Mouse (Mus musculus) frontal cortex, postnatal 14 days (tissue): ENCODE results near the gene 4930404H24Rik.

Experiments used
- DNase-seq, 2 experiments: peaks; one replicate each; pipeline ENCODE4 v3.0.0; 2022; ENCODE audit warnings: low spot score in 2 of 2

The 4930404H24Rik gene

DNA sequence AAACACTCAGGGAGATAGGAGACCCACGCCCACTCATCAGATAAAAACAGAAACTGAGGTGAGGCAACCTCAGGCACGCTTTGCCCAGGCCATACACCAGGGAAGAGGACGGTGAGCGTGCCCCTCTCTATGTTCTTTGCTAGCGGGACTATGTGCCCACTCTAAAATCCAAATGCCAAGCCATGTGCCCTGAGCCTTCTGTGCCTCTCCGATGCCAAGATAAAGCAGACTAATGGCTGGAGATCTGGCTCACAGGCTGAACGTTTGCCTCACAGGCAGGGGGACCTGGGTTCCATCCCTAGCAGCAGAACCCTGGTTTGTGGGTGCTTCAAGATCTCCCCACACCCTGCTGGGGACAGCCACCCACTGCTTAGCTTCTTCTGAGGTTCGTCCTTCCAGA is 17.5 kb downstream of the 4930404H24Rik start:
- no peak for DNase-seq

DNA sequence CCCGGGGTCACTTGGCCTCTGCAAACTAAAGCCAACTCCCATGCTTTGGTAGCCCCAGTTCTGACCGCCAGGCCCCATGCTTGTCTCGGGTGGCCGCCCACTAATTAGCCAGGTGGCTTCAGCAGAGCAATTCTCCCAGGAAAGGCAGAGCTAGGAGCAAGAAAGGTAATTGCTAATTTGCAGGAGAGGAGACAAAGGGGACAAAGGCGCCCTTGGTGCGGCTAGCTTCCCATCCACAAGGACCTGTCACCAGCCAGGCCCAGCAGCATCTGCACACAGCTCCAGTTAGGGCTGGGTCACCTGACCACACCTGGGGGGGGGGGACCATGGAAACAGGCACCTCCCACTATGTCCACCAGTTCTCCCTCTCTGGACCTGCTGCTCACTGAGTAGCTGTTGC is 19.0 kb downstream of the 4930404H24Rik start:
- DNase-seq: no peak

DNA sequence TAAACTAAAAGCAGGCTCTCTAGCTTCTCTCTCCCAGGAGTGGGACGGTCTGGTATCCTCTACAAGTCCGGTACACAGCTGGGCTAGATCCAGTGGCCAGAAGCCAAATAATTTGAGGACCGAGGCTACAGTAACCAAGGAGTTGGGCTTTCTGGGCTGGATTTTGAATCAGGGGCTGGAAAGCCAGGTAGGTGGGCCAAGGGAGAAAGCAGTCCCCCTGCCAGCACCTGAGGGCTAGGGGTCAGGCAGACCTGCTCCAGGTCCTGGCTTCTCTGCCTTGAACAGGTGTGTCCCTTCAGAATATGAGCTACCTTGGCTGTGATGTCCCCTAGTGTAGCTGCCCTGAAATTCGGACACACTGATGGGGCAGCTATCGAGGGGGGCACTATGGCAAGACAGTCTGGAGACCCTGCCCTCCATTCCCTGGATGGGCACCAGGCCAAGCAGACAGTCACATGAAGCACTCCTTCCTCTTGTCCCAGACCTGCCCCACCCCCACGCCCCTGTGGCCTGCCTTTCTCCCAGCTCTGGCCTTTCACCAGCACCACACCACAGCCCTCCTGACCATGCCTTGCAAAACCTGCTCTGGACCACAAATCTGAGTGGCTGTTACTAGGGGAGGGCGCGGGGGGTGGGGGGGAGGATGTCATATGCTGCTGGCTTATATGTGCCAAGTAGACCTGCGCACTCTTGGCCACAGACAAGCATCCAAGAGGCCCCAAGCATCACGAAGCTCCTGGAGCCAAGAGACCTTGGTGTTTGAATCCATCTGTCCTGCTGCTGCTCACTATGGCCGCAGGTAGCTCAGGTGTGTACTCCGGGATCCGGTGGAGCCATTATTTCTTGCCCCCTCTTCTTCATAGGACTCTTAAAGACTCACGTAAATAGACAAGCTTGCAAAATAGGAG is 20.1 kb downstream of the 4930404H24Rik start:
- DNase-seq: no peak

DNA sequence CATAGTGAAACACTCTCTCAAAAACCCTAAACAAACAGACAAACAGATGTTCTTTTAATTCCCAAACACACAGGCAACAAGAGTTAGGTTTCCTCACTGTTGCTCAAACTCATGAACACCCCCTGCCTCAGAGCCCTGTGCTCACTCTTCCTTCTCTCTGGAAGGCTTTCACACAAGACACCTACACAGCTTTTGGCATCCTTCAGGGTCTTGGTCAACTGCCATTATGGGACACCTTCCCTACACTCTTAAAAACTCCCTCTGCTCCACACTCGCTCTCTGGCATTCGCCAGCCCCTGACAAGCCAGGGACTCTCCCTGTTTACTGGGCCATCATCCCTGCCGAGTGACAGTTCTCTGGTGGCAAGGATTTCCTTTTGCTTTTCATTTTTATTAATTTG is 21.4 kb downstream of the 4930404H24Rik start:
- no peak for DNase-seq

DNA sequence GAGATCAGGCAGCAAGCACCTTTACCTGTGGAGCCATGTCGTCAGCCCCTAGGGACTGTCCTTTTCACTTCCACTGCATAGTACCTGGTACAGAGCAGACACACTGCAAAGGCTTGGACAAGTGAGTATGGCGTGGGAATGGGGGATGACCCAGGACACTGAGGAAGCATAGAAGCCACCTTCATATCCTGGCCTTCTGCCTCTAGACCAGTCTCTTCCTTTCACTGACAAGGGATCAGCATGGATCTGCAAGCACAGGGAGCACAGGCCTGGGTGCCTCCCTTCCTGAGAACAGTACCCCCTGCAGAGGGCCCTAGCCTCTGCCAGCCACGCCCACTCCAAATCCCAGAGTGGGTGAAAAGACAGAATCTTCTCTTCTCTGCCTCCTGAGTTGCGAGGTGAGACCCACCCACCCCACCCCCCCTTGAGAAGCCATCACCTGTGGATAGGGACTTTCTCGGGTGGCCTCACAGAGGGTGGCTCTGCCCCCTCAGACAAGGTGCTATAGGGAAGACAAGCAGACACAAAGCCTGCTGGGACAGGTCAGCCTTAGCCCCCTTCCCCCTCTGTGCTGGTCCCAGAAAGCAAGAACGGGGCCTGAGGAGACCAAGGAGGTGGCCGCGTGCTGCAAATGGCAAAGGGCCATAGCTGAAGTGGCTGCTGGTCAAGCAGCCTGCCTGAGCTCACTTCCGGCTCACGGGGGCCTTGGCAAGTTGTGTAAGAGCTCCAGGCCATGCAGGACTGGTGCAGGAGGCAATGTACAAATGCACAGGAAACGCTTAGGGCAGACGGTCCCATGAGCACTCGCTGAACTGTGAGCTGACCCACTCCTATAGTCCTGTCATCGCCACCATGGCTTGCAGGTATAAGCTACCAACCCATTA is 22.1 kb downstream of the 4930404H24Rik start:
- DNase-seq: no peak

DNA sequence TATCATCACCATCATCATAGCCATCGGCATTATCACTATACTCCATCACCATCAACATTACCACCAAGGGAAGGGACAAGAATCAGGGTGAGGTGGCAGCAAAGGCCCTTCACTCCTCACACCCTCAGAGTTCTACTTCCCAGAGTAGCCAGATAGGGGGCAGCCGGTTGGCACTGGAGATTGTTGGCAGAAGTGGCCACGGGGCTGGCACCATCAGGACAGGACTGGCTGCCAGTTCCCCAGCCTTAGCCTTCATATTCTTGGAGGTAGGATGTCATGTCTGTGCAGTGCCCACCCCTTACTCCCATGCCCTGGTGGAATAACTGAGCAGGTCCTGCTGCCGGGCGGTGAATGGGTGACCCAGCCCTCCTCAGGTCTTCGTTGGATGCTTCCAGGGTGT is 23.0 kb downstream of the 4930404H24Rik start:
- DNase-seq: no peak

DNA sequence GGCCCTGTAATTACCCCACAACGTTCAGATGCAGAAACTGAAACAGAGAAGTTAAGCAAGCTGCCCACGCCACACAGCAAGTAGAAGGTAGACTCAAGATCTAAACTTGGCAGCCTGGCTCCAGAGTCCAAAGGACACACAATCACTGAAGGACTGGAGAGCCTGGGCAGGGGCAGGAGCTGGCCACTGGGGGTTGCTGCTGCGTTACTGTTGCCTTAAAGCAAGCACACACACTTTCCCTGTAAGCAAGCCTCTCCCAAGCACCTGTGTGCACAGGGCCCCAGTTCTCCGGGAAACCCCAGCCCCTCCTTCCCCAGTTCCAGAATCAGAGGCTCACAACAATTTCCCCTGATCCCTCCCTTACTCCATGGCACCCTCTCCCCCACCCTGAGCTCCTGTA is 24.4 kb downstream of the 4930404H24Rik start:
- DNase-seq: no peak

DNA sequence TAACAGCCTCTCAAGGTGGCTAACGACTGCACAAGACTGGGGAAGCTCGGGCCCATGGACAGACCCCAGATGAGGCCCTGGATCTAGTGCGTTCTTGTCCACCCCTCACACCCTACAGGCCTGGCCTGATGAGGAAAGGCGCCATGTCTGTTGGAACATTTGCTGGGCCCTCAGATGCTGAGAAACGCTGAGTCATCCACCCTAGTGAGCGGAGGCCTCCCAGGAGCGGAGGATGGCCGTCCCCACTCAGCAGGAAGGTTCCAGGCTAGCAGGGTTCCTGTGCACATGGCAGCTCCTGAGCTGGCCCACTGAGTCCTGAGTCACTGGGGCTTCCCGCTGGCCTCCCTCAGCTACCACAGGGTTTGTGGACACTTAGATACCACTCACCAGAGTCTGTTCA is 27.5 kb downstream of the 4930404H24Rik start:
- no peak for DNase-seq

DNA sequence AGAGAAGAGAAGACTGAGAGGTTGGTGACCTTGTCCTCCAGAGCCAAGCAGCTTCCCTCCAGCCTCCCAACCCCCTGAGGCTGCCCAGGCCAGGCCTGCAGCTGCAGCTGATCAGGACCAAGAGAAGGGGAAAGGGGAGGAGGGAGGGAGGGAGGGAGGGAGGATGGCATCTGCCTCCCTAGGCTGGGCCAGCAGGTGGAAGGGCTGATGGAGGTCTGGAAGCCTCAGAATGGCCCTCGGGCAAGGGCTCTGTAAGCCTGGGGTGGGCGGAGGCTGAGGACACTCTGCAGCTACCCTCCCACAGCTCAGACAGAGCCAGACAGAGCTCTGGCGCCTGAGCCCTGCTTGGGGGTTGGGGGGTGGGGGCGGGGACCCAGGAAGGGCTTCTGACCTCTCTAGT is 29.7 kb downstream of the 4930404H24Rik start:
- DNase-seq: no peak

DNA sequence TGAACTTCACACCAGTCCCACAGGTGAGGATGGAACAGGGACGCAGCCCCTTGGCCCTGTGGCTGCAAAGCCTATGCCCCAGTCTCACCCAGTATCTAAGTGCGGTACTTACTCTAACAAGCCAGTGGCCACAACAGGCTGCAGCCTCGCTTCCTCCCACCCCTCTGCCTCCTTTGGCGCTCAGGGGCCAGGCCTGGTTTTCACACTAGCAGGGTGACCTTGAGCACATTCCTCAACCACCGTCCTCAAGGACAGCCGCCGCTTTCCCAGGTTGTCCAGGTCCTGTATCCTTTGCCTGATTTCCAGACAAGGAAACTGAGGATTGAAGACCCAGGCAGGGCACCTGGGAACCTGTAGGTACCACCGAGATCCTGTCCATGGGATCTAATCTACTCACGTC is 30.6 kb downstream of the 4930404H24Rik start:
- no peak for DNase-seq

DNA sequence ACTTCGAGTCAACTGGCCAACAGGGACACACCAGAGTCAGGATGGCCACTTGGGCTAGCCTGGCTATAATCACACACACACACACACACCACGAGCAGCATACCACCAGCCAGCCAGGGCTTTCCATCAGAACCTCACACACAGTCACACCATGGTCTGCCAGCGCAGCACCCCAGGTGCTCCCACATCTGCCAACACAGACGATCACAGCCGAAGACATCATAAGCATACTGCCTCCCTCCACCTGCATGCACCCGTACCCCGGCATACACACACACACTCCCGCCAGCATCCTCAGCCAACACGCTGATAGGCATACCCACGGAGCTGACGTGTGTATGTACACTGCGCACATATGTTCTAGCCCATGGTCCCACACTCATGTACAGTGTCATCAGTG is 31.1 kb downstream of the 4930404H24Rik start:
- no peak for DNase-seq

DNA sequence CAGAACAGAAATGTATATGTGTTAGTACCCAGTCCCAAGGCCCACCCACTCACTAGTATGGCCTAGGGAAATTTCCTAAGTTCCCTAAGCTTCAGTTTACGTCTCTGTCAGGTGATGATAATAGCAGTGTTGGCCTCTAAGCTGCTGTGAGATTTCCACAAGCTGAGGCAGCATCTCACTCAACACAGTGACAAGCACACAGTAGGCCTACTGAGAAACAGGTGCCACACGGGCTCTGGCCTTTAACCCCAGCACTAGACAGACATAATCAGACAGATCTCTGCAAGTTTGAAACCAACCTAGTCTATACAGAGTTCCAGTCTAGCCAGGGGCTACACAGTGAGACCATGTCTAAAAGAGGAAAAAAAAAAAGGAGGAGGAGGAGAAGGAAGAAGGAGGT is 32.1 kb downstream of the 4930404H24Rik start:
- DNase-seq: no peak

DNA sequence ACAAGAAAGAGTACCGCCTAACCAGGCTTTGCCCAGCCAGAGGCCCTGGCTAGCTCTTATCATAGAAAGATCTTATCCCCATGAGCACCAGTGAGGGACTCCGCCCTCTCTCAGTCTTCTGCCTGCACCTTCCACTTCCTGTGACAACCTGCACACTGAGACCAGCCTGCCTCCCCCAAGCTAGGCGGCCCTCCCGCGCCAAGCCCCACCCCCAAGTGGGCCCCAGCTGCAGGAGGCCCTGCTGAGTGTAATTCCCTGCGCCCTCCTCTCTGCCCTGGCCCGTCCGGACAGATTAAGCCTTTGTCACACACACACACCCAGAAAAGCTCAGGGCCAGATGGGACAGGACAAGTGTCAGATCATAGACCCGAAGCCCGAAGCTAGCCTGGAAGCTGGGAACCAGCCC is 33.3 kb downstream of the 4930404H24Rik start:
- DNase-seq: no peak

DNA sequence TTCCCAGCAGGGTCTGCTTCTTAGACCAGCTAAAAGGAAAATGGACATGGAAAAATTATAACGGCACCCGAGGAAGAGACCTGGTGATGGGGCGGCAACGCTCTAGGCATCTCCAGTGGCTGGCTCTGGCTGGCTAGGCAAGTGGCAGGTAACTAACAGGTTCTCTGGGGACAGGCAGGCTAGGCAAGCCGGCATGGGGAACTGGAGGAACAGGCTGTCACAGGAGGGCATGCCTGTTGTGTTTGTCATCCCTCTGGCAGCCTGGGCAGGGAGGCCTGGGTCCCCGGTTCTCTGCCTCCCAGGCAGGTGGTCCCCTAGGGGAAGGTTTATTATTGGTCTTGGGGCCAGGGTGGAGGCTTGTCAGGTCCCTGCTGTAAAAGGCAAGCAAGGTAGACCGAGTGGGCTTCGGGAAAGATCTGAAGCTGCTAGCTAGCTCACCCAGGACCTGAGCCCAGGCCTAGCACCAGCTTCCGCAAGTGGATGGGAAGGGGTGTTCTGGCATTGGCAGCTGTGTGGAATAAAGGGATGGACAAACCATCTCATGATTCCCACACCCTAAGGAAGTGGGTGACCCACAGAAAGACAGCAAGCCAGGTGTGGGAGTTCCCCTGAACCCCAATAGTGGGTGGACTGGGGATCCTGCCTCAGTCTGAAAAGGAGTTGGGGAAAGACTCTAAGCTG is 34.4 kb downstream of the 4930404H24Rik start:
- DNase-seq: no peak

DNA sequence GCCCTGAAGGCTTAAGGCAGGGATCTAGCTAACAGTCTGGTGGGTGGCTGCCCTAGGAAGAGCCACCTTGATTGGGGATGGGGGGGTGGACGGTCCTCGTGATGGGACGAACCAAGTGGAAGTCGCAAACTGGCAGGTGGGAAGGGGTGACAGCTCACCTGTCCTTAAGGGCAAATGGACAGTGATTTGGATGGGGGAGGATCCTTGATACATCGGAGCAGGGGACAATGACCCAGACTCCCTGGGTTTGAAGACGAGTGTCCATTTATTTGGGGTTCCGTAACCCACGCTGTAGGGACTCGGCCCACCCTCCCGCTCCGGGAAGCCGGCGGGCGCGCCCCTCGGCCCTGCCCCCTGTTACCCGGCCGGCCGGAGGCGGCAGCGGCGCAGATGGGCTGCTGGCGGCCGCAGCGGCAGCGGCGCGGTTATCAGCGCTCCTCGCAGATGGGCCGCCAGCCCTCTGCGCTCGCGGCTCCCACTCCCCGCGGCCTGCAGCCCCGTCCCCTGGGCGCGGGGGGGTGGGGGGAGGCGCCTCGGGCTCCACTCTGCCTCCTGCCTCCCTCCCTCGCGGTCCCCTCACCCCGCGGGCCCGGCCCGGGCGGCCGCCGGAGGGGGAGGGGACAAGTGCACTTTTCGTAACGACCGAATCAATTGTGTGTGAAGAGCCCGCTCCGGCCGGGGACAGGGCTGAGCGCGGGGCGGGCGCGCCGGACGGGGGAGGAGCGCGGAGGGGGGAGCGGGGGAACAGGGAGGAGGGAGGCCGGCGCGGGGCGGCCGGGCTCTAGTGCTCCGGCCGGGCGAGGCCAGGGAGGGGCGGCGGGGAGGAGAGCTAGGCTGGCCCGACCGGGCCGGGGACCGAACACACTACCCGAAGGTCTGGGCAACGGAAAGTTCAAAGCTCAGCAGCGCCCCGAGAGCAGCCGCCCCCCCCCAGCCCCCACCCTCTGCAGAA is 35.3 kb downstream of the 4930404H24Rik start:
- no peak for DNase-seq

DNA sequence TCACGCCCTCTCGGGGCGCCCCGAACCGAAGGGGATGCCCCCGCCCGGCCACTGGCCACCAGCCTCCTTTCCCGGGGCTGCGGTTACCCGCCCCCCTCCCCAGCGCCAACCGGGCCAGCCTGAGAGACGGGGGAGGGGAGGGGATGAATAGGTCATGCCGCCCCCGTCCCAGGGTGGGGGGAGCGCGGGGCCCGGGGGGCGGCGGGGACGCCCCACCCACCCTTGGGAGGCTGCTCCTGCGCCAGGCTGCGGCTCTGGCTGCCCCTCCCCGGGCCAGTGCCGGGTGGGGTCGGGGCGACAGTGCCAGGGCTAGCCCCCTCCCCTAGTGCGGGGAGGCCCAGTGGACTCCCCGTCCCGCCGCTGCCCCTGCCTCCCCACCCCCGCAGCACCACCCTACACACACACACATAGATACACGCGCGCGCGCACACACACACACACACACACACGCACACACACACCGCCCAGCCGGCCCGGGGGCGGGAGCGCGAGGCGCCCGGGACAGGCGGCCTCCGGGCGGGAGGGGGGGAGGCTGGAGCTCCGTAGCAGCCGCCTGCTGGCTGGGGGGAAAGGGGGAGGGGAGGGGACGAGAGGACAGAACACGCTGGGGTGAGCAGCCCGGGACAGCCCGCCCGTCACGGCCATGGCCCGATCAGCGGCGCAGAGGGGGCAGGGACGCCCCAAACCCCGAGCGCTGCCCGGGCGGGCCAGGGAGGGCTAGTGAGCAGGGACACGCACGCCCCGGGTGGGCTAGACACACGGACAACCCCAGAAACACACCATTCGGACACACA is 36.2 kb downstream of the 4930404H24Rik start:
- no peak for DNase-seq

DNA sequence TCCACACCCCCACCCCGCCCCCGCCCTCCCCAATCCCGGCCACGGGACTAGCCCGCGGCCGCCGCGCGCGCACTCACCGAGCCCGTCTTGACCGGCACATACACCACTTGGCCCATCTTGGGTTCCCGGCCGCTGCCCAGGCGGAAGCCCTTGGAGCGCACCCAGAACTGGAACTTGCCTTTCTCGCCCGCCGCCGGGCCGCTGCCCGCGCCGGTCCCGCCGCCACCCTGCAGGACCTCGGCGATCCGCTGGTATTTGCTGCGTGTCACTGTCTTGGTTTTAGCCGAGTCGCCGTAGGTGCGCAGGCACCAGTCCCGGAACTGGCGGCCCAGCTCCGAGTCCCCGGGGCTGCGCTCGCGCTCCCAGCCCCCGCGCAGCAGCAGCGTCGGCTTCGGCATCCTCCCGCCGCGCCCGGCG is 36.8 kb downstream of the 4930404H24Rik start:
- DNase-seq: no peak

DNA sequence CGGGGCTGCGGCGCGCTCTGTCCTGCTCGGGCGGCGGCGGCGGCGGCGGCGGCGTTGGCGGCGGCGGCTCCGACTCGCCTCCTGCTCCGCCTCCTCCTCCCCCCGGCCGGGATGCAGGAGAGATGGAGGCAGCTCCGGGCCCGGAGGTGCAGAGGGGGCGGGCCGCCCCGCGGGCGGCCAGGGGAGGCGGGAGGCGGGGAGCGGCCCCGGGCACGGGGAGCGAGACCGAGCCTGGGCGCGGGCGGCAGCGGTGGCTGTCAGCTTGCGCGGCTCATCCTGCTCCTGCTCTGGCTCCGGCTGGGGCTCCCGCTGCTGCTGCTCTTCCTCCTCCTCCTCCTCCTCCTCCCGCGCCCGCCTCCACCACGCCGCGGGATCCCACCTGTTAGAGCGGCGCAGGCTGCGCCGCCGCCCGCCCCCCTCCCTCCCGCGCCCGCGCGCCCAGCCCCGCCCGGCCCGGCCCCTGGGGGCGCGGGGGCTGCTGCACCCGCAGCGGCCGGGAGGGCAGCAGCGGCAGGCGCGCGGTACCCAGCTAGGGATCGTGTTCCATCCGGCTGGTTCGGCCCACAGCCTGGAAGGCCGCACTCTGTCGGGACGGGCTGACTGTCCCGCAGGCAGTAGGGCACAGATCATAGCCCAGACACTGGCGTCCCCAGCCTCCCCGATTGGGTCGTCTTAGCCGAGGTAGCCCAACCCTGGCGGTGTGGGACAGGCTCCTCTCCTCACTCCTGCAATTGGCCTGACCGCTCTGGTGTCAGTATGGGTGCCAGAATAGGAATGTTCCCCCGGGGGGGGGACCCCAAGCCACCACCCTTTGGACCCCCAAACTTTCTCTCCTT is 37.6 kb downstream of the 4930404H24Rik start, which contains the start of gene Nol4l:
Nol4l (minus strand) TSS at position 41 of the 836 bp plus-strand sequence.
- no peak for DNase-seq

DNA sequence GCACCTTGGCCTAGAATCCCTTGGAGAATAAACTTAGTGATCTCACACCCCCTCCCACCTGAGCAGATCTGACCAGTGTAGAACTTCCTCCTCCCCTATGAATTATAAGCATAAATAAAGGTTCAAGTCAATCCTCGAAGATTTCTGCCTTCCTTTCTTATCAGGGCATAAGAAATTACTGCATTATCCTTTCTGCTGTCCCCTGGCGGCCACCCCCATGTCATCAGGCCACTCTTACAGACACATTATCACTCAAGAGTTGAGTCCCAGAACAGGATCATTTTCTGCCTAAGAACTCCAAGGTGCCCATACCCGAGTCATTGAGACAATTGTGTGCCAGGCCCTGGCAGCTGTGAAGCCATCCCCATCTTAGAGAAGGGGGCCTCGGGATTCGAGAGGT is 38.4 kb downstream of the 4930404H24Rik start:
- no peak for DNase-seq
